Mouse (Mus musculus) kidney, adult 2 months (tissue): Measurements from ENCODE around the gene Ulk4.

Experiments
- CTCF ChIP-seq: fragments of 200-500 bp; conservative IDR thresholded peaks from 2 replicates; pipeline ENCODE4 v1.5.1; 2011; ENCODE audit warnings: low read depth, mild to moderate bottlenecking, control low read depth, low read length, moderate library complexity, mixed read lengths; ENCODE audit not compliant: insufficient read depth, insufficient read length
- POLR2A ChIP-seq: fragments of 200-500 bp; IDR thresholded peaks from one replicate; pipeline ENCODE4 v1.6.1; 2011; ENCODE audit warnings: low read depth, low read length, control low read depth

DNA sequence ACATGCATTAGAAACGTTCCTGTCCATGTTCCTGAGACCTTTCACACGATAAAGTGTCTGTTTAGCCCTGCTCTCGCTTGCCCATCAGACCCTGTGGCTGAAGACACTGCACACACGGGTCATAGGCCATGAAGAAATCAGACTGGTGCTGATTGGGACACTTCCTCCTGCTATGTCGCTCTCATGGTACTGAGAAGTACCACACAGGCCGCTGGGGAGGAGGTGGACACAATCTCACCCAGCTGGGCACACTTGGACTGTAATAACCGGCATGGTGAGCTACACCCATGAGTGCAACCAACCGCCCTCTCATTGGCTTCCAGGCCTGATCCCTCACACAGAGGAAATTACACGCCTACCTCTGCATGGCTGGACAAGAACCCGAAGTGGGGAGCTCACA, 58.8 kb downstream of the Ulk4 start:
- TF ChIP-seq CTCF (no peak), POLR2A (no peak)
